In the genomic region with DNA sequence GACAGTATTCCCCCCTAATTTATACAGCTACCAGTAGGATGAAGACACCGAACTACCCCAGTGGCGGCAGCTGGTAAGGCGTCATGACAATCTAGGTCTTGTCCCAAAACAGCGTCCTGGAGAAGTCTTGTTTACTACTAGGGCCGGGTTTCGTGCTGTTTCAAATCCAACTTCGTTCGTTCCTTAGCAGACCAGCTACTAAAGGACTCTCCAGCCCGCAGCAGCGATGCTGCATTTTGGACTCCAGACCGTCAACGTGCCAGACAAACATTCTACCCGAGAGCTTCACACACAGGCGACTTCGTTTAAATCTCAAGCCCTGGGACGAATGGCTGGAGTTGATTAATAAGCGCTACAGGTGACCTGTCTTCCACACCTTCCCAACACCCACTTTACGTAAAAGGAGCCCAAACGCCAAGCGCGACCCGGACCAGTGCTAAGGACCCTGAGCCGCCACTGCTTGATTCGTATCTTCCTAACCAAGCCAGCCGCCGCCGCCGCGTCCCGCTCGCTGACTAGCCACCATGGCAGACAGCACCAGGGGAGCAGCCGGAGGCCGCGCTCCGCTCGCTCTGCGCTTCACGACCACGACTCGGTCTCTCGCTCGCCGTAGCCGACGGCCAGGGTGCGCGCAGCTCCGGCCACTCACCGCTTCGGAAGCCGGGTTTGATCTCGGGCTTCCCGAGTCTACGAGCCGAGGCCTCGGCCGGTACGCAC, we compare ENCODE assay signal across 7 mouse cellular contexts. TPM values are rescaled to one million over a fixed set of nuclear protein-coding genes. Genes with fewer than 3 reads are reported as not detected.
DNase-seq lines count a peak whose midpoint lies in the region; ATAC-seq and TF ChIP-seq lines count a peak whose summit lies in the region.

No protein-coding gene starts in this region.

- peak overlapping the region; percentile 83 for H3K27ac ChIP-seq in heart, embryonic 16.5 days (ENCODE audit: low read length)

- WGBS in heart, embryonic 16.5 days, result 1% methylated on average over 58 of the region's 58 CpGs

- ATAC-seq in G1E (ENCODE audit: extremely low read depth, insufficient number of reproducible peaks, low FRiP score, poor library complexity, severe bottlenecking), result peak; percentile 45; the same call in 1 of the 2 replicates
- peak; percentile 59 for ATAC-seq in heart, embryonic 16.5 days (replicated peaks; ENCODE audit: extremely low read depth, insufficient read depth, low FRiP score)

- peak overlapping the region; percentile 94 for H3K4me2 ChIP-seq in heart, embryonic 16.5 days (ENCODE audit: low read depth, low read length)

- peaks cover 44% of the 10 kb centered on the region for H3K36me3 ChIP-seq in G1E (replicated peaks)
- peaks cover 35% of the 10 kb centered on the region for H3K36me3 ChIP-seq in heart, embryonic 16.5 days (ENCODE audit: control insufficient read depth, insufficient read depth)

- TF ChIP-seq CTCF in G1E (IDR thresholded peaks at IDR 0.05; ENCODE audit: low read depth, low read length), result no peak

- peaks cover 25% of the 10 kb centered on the region for H3K4me1 ChIP-seq in G1E (ENCODE audit: insufficient read depth, low read depth, low read length)
- peaks cover 20% of the 10 kb centered on the region for H3K4me1 ChIP-seq in heart, embryonic 16.5 days (ENCODE audit: control insufficient read depth, insufficient read depth, low read length)

- peak; percentile 69 for DNase-seq in CD4-positive, CD25-positive, alpha-beta regulatory T cell, adult 2 months (ENCODE audit: low read depth, low spot score)
- no peak for DNase-seq in G1E (ENCODE audit: low spot score)
- peak; percentile 65 for DNase-seq in embryo, embryonic 10.5 days (ENCODE audit: low spot score)
- DNase-seq in kidney, postnatal 4 days, result peak; percentile 72 to 85
- DNase-seq in lung, postnatal 10 days, result peak; percentile 81
- DNase-seq in retina, embryonic 14.5 days (ENCODE audit: low spot score), result peak; percentile 68

- H3K27me3 ChIP-seq in G1E (ENCODE audit: insufficient read depth, low read length), result no peaks in the 10 kb centered on the region
- no peaks in the 10 kb centered on the region for H3K27me3 ChIP-seq in heart, embryonic 16.5 days (ENCODE audit: control insufficient read depth, insufficient read depth, low read length)

- H3K9ac ChIP-seq in heart, embryonic 16.5 days (ENCODE audit: low read length), result peak overlapping the region; percentile 95

- H3K4me3 ChIP-seq in G1E (ENCODE audit: low read depth, low read length), result peak overlapping the region; percentile 91
- H3K4me3 ChIP-seq in heart, embryonic 16.5 days (ENCODE audit: low read length), result peak overlapping the region; percentile 95

- H3K9me3 ChIP-seq in G1E (replicated peaks), result no peaks in the 10 kb centered on the region
- H3K9me3 ChIP-seq in heart, embryonic 16.5 days (replicated peaks; ENCODE audit: control insufficient read depth, low read length), result no peaks in the 10 kb centered on the region

RNA-seq across cellular contexts. Expression of gene Rpl34, which starts 0.6 kb away (rescaled TPM):
- total RNA-seq in G1E (2014; fragmentation: Nextera tagmentation) (257 and 272 TPM in 2 replicates), G1E (2017) (454 and 597 TPM in 2 replicates)
- 99.8 and 105 TPM in 2 replicates for polyA plus RNA-seq in G1E (2012)
- polyA plus RNA-seq in heart, embryonic 16.5 days (2015; fragmentation: Nextera tagmentation; extraction: Ambion mirVana), result 445 and 463 TPM in 2 replicates

RNA-seq across cellular contexts. Expression of gene Ostc, which starts 20.4 kb away (rescaled TPM):
- total RNA-seq in G1E (2014; fragmentation: Nextera tagmentation), result 141 and 182 TPM in 2 replicates
- total RNA-seq in G1E (2017), result 238 and 252 TPM in 2 replicates
- polyA plus RNA-seq in G1E (2012), result 24.6 and 32.9 TPM in 2 replicates
- 214 and 231 TPM in 2 replicates for polyA plus RNA-seq in heart, embryonic 16.5 days (2015; fragmentation: Nextera tagmentation; extraction: Ambion mirVana)
